Mouse (Mus musculus) spleen, adult 2 months (tissue): ENCODE measurements around the gene Brca1. TPM values are rescaled to one million over a fixed set of nuclear protein-coding genes. Genes with fewer than 3 reads are reported as not detected.
A peak's percentile ranks its signal among the peaks of the same experiment; 100 is the strongest.

ENCODE experiments used
- DNase-seq, 2 experiments: peaks; one replicate each; pipeline versions ENCODE4 v3.0.0 to v3.0.0-alpha.2; 2012 to 2021; ENCODE audit warnings: low spot score in 2 of 2, low read depth in 1 of 2
- H3K27ac ChIP-seq: fragments of 200-500 bp; 2 replicates; pipeline ENCODE4 v1.5.1; 2012; ENCODE audit warnings: low read length, inconsistent platforms; ENCODE audit not compliant: insufficient read depth
- H3K27me3 ChIP-seq: fragments of 200-500 bp; 2 replicates; pipeline ENCODE4 v1.6.1; 2012; ENCODE audit warnings: mild to moderate bottlenecking, moderate library complexity, low read length, inconsistent platforms; ENCODE audit not compliant: control insufficient read depth, insufficient read depth
- H3K36me3 ChIP-seq: fragments of 200-500 bp; 2 replicates; pipeline ENCODE4 v1.6.1; 2012; ENCODE audit warnings: mild to moderate bottlenecking, low read length, inconsistent platforms; ENCODE audit not compliant: control insufficient read depth, insufficient read depth
- H3K4me1 ChIP-seq: fragments of 200-500 bp; 2 replicates; pipeline ENCODE4 v1.6.1; 2011; ENCODE audit warnings: inconsistent platforms; ENCODE audit not compliant: control insufficient read depth, insufficient read depth, insufficient read length
- H3K4me3 ChIP-seq: fragments of 200-500 bp; 2 replicates; pipeline ENCODE4 v1.5.1; 2011; ENCODE audit warnings: mild to moderate bottlenecking, inconsistent platforms; ENCODE audit not compliant: insufficient read depth, insufficient read length; ENCODE audit errors: extremely low read depth
- CTCF ChIP-seq: fragments of 200-500 bp; IDR thresholded peaks from 2 replicates; pipeline ENCODE4 v1.5.1; 2011; ENCODE audit warnings: mild to moderate bottlenecking, inconsistent platforms; ENCODE audit not compliant: insufficient read depth, insufficient read length, insufficient replicate concordance; ENCODE audit errors: extremely low read depth
- POLR2A ChIP-seq: fragments of 200-500 bp; IDR thresholded peaks from 2 replicates; pipeline ENCODE4 v1.6.1; 2011; ENCODE audit warnings: low read depth, low read length, inconsistent platforms
- WGBS: fragments of 180-500 bp; shearing (Covaris S2); methylation state at CpG from one replicate; pipeline ENCODE4 v1.1.7; 2018; 5-methylcytosine and 5-hydroxymethylcytosine counted together
- polyA plus RNA-seq: library from polyadenylated mRNA; depleted of rRNA; stranded (reverse); fragments of >200 nt; gene quantifications from 2 replicates; pipeline ENCODE4 v1.2.3, GENCODE M21; 2012

The Brca1 gene
- polyA plus RNA-seq, 1 experiment, result 1.5 TPM

- no peaks in the 10 kb centered on the region for H3K27me3 ChIP-seq
- peaks cover 38% of the 10 kb centered on the region for H3K36me3 ChIP-seq
- 16% methylated on average over 5 of the region's 5 CpGs for WGBS
- peak; percentile 50 to 62 for DNase-seq
- no peak for TF ChIP-seq POLR2A
- TF ChIP-seq CTCF, result peak; percentile 53; the same call in 1 of the 2 replicates
- H3K27ac ChIP-seq, result no peak overlapping the region
- H3K4me1 ChIP-seq, result no peaks in the 10 kb centered on the region
- no peak overlapping the region for H3K4me3 ChIP-seq
Observed at GRCm38 (mm10) chr11:101562391-101562790, 10.6 kb upstream of the Brca1 start.

GRCm38 (mm10) chr11:101556954-101557353 is 5.2 kb upstream of the Brca1 start:
- H3K36me3 ChIP-seq, result peaks cover 23% of the 10 kb centered on the region
- no peaks in the 10 kb centered on the region for H3K4me1 ChIP-seq
- H3K27me3 ChIP-seq, result no peaks in the 10 kb centered on the region
- TF ChIP-seq CTCF (no peak), POLR2A (no peak)
- no peak overlapping the region for H3K27ac ChIP-seq
- no peak for DNase-seq
- H3K4me3 ChIP-seq, result no peak overlapping the region
- 80% methylated on average over 2 of the region's 2 CpGs for WGBS

GRCm38 (mm10) chr11:101556541-101556940 is 4.8 kb upstream of the Brca1 start:
- no peak for TF ChIP-seq POLR2A
- no peak for TF ChIP-seq CTCF
- Histone ChIP-seq H3K27me3 (no peaks in the 10 kb centered on the region), H3K4me3 (no peak overlapping the region), H3K36me3 (peaks cover 23% of the 10 kb centered on the region), H3K4me1 (no peaks in the 10 kb centered on the region), H3K27ac (no peak overlapping the region)
- 92% methylated on average over 7 of the region's 7 CpGs for WGBS
- no peak for DNase-seq

GRCm38 (mm10) chr11:101553354-101553930 is 1.7 kb upstream of the Brca1 start:
- 3% methylated on average over 8 of the region's 8 CpGs for WGBS
- Histone ChIP-seq H3K4me3 (peak overlapping the region; percentile 90), H3K27me3 (no peaks in the 10 kb centered on the region), H3K27ac (peak overlapping the region; percentile 95; the same call in 1 of the 2 replicates), H3K4me1 (no peaks in the 10 kb centered on the region), H3K36me3 (peaks cover 10% of the 10 kb centered on the region)
- no peak for DNase-seq
- TF ChIP-seq POLR2A, result no peak
- no peak for TF ChIP-seq CTCF

- H3K4me1 ChIP-seq, result no peaks in the 10 kb centered on the region
- peak; percentile 95 to 99 for DNase-seq
- H3K27me3 ChIP-seq, result no peaks in the 10 kb centered on the region
- under 1% methylated on average over 37 of the region's 37 CpGs for WGBS
- H3K36me3 ChIP-seq, result peaks cover 6% of the 10 kb centered on the region; the same call in 1 of the 2 replicates
- H3K27ac ChIP-seq, result peak overlapping the region; percentile 99
- peak; percentile 64 for TF ChIP-seq POLR2A
- TF ChIP-seq CTCF, result no peak
- peak overlapping the region; percentile 91 for H3K4me3 ChIP-seq
Observed at GRCm38 (mm10) chr11:101552476-101553300, 933 bp upstream of the Brca1 start.

GRCm38 (mm10) chr11:101548526-101548925 is 3.2 kb downstream of the Brca1 start:
- H3K27ac ChIP-seq, result no peak overlapping the region
- no peak for DNase-seq
- no peaks in the 10 kb centered on the region for H3K27me3 ChIP-seq
- TF ChIP-seq POLR2A, result no peak
- TF ChIP-seq CTCF, result no peak
- H3K4me1 ChIP-seq, result no peaks in the 10 kb centered on the region
- no peaks in the 10 kb centered on the region for H3K36me3 ChIP-seq
- no peak overlapping the region for H3K4me3 ChIP-seq

GRCm38 (mm10) chr11:101544132-101544531 is 7.6 kb downstream of the Brca1 start:
- Histone ChIP-seq H3K36me3 (no peaks in the 10 kb centered on the region), H3K27ac (no peak overlapping the region), H3K4me1 (no peaks in the 10 kb centered on the region), H3K27me3 (no peaks in the 10 kb centered on the region), H3K4me3 (no peak overlapping the region)
- no peak for TF ChIP-seq POLR2A
- no peak for TF ChIP-seq CTCF
- no peak for DNase-seq
- 96% methylated on average over 1 of the region's 1 CpGs for WGBS
